Mouse (Mus musculus) adrenal gland, adult 8-10 months (tissue): ENCODE data around the gene Emc3. TPM values are rescaled to one million over a fixed set of nuclear protein-coding genes. Genes with fewer than 3 reads are reported as not detected.
A peak's percentile ranks its signal among the peaks of the same experiment; 100 is the strongest.

Source experiments
- DNase-seq: peaks from one replicate; pipeline ENCODE4 v3.0.0; 2022
- total RNA-seq, 4 experiments: library from RNA; stranded (reverse); gene quantifications; 2 replicates each; pipeline ENCODE4 v1.2.4; 2022

Emc3 gene
- 100 to 1,000 TPM in 1 of 4 experiments, 10 to 100 TPM in 3; 81.3 to 119 (median 96.3) TPM for total RNA-seq

GRCm38 (mm10) chr6:113530932-113531839, at the start of gene Emc3, which contains the start of gene Fancd2:
TSS of gene Emc3 (minus strand) at chr6:113531652.
TSS of gene Fancd2 (plus strand) at chr6:113531682.
- peak; percentile 83 for DNase-seq

DNA sequence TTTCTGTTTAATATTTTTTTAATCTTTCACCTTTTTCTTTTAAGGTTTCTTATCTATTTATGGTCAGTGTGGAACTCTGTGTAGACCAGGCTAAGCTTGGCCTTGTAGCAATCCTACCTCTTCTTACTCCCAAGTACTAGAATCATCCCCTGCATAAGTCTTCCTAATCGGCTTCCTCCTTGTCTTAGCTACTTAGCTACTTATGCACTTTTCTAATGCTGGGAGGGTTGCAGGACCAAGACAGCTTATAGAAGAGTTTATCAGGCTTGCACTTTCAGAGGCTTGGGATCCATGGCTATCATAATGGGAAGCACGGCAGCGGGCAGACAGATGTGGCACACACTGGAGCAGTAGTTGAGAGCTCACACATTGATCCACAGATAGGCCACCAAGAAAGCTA, 47.9 kb upstream of the Emc3 start:
- DNase-seq, result no peak

DNA sequence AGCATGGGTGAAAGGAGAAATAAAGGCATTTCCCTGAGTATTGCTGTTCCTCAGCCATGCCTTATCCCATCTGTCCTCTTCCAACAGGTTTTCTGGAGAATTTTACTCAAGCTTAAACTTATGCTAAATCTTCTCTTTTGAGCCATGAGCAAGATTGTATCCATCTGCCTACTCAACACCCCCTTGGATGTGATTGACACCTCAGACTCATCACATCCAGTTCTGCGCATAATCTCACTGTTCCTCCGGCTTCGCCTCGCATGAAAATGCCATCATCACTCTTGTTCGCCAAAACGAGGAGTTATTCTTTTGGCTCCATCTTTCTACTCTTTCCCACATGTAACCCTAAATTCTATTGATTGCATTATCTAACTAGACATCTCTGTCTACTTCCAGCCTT, 44.6 kb upstream of the Emc3 start:
- DNase-seq, result no peak

GRCm38 (mm10) chr6:113564557-113564956, 33.1 kb upstream of the Emc3 start:
- no peak for DNase-seq

DNA sequence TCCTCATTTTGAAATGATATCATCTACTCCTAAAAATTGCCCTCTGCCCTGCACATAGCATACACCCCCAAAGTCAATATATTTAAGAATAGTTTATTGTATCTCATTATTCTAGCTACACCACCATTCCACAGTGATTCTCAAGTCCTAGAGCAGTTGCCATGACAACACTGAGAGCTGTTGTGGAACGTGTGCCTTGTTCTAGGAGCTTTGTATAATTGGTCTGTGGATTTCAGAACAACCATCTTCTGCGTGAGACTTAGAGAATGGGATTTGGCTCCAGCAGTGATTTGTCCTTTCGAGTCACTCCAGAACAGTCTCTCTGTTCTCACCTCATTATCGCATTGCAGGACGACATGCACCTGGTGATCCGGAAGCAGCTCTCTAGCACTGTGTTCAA, 28.3 kb upstream of the Emc3 start:
- no peak for DNase-seq

GRCm38 (mm10) chr6:113543906-113544481, 12.5 kb upstream of the Emc3 start:
- no peak for DNase-seq

DNA sequence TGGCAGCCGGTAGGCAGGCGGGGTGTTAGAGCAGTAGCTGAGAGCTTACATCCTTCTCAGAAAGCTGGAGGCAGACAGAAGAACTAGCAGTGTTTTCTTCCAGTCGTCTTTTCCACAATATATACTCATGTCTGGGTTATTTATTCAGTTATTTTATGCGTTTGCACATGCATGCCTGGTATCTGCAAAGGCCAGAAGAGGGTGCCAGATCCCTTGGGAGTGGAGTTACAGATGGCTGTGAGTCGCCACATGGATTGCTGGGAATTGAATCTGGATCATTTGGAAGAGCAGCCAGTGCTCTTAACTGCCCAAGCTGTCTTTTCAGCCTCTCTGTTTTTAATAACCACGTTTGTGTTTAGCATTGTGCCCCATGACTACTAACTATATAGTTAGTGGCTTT, 10.2 kb upstream of the Emc3 start:
- no peak for DNase-seq

DNA sequence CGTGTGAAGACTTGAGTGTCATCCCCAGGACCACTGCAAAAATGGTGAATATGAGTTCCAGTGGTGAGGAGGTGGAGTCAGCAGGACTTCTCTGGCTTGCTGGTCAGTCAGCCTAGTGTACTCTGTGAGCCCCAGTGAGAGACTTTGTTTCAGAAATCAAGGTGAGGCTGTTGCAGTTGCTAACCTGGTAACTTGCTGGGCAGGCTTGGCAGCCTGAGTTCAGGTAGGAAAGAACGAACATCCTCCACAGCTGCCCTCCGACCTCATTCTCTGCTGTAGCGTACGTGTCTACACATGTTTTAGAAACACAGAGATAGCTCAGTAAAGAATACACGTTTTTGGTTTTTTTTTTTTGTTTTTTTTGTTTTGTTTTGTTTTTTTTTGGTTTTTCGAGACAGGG, 3.4 kb upstream of the Emc3 start:
- DNase-seq, result no peak

DNA sequence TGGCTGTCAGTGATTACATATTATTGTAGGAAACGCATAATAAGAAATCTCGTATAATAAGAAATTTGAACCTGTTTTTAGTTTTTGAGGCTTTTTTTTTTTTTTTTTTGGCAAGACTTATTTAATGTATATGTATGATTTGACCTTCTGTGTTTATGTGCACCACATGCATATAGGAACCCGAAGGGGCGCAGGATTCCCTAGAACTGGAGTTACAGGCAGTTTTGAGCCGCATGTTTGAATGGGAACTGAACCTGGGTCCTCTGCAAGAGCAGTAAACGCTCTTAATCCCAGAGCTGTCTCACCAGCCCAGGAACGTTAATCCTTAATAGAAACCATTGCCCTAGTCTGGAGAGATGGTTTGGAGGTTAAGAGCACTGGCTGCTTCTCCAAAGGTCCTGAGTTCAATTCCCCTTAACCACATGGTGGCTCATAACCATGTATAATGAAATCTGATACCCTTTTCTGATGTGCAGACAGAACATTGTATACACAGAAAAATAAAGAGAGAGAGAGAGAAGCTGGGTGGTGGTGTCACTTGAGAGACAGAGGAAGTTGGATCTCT, 470 bp upstream of the Emc3 start:
- no peak for DNase-seq

- no peak for DNase-seq
Measured at GRCm38 (mm10) chr6:113523420-113523819, 8.0 kb downstream of the Emc3 start.

DNA sequence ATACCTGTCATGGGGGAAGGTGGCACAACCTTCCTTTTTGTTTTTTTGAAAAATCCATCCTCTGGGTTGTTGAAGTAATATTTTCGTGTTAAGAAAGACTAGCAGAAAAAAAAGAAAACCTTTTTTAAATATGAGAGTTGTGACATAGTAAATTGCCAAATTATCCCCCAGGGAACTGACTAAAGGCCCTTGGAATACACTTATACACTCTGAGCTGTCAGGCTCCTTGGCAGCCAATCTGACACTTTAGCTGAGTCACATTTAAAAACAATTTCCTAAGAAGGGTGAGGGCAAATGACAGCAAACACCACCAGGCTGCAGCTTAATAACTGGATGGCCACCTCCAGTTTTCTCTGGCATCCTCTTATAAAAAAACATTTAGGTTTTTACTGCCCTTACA, 9.1 kb downstream of the Emc3 start:
- no peak for DNase-seq

GRCm38 (mm10) chr6:113517434-113518080, 13.9 kb downstream of the Emc3 start:
- DNase-seq, result no peak

DNA sequence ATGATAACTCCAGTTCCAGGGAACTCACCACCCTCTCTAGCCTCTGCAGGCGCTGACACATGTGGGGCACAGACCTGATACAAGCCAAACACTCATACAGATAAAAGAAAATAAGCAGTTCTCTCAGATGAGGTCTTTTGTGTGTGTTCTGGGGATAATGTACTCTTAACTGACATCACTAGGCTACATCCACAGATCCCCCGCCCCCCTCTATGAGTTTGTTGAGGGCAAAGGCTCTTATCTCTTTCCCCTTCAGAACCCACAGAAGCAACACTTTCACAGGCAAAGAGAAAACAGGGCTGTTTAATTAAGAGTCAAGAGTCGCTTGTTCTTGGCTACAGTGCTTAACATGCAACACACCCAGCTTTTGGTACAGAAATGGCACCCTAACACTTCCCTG, 16.9 kb downstream of the Emc3 start:
- DNase-seq, result no peak

DNA sequence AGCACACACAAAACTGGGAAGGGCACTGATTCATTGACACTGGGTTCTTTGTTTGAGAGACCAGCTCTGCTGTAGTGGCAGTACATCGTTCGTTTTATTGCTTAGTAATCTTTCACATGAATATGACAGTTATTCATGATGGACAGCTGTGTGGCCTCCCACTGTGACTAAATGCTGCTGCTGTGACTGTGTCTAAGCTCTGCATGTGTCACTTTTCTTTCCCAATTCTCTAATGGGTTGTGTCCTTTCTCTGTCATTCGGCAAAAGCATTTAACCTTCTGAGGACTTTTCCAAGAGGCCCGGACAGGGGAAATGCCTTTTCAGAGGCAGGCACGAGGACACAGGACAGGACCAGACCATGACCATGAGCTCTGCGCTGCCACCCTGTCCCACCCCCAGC, 17.5 kb downstream of the Emc3 start:
- DNase-seq, result no peak

DNA sequence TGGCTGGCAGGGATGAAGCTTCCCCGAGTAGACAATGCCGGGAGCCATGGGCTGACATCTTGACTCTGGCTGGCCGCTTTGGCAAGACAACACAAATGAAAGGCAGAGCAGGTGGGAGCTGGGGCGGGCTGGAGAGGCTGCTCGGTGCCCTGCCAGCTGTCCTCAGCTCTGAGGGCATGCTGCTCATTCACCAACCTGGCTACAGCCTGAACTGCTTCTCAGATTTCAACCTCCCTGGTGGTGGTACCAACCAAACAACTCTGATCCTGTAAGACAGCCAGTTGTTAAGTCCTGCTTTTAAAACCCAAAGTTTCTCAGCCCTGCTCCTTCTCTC, 22.5 kb downstream of the Emc3 start:
- DNase-seq, result no peak

- DNase-seq, result no peak
Measured at GRCm38 (mm10) chr6:113508272-113508946, 23.0 kb downstream of the Emc3 start.

GRCm38 (mm10) chr6:113507130-113507529, 24.3 kb downstream of the Emc3 start:
- no peak for DNase-seq

- DNase-seq, result no peak
Measured at GRCm38 (mm10) chr6:113505689-113506088, 25.8 kb downstream of the Emc3 start.

DNA sequence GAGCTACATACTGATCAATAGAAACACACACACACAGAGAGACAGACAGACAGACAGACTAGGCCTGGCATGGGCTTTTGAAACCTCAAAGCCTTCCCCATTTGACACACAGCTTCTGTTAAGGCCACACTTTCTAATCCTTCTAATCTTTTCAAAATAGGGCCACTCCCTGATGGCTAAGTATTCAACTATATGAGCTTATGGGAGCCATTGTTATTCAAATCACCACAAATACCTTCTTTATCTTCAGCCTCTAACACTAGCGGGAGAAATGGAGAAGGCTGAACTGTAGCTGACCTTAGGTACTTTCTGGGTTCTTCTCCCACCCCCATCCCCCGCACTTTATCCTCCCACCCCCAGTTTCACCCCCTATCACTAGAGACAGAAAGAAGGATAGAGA, 28.7 kb downstream of the Emc3 start:
- DNase-seq, result no peak

DNA sequence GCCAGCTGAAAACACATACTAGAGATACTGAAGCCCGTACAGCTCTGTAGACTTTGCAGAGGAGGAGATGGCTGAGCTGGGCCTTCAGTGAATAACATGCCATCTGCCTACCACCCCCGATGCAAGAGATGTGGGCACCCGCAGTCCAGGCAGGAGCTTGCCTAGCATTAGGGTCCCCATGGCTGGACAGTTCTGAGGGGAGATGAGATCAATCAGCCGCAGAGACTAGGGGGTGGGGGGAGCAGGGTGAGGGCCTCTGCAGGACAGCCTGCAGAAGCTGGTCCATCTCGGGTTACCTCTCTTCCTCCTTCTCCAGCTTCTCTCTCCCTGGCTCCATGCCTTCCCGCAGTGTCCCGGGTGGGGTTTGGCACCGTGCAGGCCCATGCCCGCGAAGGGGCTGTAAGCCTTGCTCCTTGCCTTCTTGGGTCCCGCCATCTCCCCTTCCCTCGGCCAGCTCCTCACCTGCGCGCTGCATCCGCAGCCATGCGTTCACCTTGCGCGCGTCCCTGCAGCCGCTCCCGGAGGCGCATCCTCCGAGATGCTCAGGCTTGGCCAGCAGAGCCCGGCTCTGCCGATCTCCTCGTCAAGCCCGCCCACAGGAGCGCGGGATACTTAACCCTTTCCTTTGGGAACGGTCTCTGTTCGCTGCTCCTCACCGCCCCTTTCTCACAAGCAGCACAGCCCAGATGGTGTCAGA, 29.9 kb downstream of the Emc3 start, which contains the start of gene Prrt3:
Prrt3 (minus strand) TSS at position 544 of the 697 bp plus-strand sequence.
- no peak for DNase-seq

DNA sequence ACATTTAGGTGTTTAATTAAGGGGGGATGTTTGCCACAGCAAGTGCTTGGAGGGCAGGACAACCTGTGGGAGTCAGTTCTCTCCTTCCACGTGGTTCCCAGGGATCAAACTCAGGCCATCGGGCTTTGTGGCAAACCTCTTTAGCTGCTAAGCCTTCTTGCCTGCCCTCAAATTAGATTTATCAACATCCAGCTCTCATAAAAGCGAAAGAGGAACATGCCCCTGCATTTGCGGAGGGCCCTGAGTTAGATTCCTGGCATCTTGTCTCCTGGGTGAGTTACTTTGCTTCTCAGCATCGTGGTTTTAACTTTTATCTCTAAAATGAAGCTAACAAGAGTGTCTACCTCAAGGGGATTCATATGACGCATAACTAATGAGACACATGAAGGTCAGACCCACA, 32.1 kb downstream of the Emc3 start:
- no peak for DNase-seq

DNA sequence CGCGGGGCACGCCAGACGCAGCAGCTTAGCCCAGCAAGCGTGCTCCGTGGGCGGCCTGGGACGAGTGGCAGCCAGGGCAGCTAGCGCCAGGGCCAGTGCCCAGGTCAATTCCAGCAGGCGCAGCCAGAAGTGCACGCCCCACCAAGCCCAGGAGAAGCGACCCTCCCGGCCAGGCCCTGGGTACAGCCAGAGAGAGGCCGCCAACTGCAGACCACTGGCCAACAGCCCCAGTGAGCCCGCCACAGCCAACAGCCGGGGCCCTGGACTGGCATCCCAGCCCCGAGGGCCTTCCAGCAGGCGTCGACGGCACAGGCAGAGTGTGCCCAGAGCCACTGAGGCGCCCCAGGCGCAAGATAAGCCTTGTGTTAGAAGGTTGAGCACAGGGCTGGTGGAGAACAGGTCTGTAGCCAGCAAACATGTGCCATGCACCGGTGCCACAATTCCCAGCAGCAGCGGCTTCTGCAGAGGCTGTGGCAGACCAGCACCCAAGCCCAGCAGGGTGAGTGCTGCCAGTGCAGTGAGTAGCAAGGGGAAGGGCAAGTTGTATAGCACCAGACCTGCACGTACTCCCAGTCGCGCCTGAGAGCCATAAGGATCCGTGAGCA, 36.3 kb downstream of the Emc3 start:
- no peak for DNase-seq
